Mouse (Mus musculus) retina, adult 2 months (tissue): ENCODE data around the gene Cyb5r2.

Experiments used
- DNase-seq: peaks from one replicate; pipeline ENCODE4 v3.0.0-alpha.2; 2012; ENCODE audit warnings: low read depth, low spot score

The Cyb5r2 gene

DNA sequence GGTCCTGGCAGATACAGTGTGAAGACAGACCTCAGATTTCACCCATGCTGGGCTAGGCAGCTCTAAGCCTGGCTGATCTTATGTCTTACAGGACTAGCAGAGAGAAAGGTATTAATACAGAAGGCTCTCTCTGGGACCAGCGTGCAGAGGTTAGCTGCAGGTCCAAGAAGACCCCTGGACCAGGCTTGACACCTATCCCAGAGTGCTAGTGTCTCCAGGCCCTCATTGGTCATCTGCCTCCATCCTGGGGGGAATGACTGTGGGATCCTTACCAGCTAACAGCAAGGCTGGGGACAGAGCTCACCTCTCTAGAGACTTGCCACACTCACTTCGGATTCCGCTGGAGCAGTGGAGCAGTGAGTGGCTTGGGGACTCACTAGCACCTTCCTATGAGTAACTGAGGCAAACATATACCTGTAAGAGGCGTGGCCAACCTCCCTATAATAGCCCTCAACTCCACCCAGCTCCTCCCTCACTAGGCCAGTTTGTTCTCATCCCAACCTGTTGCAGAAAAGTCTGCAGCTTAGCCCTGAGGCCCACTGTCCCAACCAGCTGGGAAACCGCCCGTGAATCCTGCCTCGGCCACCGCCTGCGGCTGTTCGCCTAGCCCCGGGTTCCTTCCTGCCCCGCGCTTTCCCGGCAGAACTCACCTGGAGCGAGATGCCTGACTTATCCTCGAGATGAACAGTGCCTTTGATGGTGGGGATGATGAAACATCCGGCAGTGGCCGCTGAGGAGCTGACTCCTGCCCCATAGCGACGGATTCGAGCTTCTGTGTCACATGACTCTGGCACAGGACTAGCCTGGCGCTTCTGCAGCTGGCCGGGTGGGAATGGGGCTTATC lies at the start of gene Cyb5r2:
Gene Cyb5r2, minus strand, starts transcription at position 725 of the 844 bp plus-strand sequence.
- no peak for DNase-seq

DNA sequence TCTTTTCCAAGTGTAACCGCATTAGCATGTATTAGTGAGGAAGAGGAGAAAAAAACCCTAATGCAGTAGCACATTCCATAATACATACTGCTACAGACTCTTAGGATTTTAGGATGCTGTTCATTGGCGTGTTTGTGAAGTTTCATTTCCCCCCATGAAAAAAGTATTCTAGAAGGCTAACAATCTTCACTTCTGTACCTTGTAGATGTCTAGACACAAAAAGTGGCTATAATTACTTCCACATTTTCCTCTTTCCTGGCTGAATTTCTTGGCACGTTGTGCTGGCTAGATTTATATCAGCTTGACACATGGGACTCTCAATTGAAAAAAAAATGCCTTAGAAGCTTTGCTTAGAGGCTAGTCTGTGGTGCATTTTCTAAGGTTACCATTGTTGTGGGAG lies 44.3 kb upstream of the Cyb5r2 start:
- no peak for DNase-seq

DNA sequence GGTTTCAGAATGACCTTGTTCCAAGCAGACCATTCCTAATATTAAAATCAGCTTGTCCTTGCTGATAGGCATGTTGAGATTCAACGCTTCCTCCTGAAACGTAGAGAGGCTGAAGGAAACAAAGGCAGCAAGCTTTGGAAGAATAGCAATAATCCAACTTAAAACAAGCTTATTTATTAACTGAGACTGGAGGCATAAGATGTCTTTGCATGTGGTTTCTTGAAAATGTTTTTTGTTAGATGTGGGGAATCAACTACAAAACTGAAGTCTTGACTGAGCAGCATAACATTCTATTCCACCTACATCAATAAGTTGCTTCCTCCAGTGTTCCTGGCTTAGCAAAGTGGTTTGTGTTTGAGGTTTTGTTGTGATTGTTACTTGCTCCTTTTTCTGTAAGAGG lies 43.3 kb upstream of the Cyb5r2 start, which contains the start of gene Ovch2:
Gene Ovch2, minus strand, starts transcription at position 101 of the 400 bp plus-strand sequence.
- DNase-seq: no peak

DNA sequence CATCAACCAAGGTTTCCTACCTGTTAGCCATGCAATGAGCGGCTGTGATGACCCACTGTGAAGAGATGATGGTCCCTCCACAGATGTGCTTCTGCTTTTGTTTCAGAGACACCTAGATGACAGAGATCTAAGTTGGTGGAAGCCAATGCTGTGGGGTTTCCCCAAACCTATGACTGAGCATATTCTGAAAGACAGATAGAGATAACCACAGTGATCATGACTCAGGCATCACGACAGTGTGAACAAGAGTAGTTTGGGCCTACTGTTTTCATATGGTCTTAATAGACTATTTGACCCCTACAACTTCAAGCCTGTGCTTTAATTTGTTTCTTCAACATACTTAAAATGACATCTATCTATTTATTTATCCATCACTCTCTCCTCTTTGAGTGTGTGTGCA lies 38.7 kb upstream of the Cyb5r2 start:
- no peak for DNase-seq

DNA sequence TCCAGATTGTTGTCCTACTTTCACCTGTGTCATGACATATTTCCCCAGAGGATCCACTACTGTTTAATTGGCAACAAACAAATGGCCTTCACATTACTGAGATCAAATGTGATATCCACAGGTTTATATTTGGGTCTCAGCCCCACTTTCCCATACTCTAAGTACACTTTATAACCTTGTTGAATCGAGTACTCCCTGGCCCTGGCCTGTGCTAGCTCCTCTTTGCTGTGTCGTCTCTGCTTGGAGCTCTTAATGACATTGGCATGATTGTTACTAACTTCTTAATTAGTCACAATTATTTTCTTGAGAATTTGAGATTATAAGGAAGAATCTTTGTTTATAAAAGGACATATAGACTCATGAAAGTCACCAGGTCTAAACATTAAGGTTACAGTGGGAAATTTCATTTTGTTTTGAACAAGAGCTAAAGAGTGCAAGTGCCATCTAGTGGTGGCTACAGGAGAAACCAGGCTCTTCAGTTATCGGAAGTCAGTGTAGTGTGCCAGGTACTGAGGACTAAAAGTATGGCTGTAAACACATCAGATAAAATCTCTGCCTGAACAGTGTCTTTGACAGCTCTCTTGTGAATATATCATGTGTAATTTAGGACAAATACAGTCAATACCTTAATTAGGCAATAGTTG lies 30.3 kb upstream of the Cyb5r2 start:
- no peak for DNase-seq

DNA sequence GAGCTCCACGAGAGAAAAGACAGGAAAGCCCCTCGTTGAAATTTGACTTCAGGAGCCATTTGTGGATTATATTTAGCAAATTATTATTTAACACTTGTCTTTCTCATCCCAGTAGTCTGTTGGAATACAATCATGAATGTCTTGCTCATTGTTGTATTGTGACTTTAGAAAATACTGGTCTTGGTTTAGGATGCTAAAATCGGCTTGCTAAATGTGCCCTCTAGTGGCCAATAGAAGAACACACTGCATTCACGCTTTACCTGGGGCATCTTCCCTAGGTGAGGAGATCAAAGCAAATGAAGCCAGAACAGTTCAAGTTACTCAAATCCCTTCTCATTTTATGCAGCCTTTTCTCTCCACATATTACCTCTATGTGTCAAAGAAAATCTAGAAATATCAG lies 21.8 kb upstream of the Cyb5r2 start:
- DNase-seq: no peak

DNA sequence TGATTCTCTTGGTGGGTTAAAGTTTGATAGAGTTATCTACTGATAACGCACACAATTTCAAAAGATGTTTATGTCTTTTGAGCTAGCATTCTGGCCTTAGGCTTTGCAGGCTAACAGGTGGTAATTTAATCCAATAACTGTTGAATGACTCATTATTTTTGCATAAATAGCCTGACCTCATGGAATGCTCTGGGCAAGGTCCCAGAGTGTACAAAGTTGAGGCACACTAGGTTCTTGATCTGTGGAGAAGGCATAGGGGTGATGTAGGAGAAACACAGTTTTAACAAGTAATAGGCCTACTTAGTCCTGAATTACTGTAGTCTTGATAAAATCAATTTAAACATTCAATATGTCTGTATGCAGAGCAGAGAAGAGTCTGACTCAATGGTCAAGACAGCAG lies 20.4 kb upstream of the Cyb5r2 start:
- DNase-seq: no peak

DNA sequence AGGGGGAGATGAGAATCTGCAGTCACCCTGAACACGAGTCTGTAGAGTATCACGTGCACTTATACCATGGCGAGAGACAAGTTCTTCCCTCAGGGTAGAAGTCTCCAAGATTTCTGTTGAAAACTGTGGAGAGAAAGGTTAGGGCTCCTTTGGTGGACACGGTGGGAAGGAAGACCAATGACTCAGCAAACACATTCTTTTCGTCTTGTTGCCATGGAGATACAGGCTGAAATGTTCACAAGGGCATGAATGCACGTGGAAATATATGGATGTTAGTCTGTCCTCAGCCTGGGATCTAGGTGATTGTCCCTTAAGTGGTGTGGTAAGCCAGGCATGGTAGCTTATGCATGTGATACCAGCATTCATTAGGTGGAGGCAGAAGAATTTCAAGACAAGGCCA lies 13.0 kb upstream of the Cyb5r2 start:
- no peak for DNase-seq

DNA sequence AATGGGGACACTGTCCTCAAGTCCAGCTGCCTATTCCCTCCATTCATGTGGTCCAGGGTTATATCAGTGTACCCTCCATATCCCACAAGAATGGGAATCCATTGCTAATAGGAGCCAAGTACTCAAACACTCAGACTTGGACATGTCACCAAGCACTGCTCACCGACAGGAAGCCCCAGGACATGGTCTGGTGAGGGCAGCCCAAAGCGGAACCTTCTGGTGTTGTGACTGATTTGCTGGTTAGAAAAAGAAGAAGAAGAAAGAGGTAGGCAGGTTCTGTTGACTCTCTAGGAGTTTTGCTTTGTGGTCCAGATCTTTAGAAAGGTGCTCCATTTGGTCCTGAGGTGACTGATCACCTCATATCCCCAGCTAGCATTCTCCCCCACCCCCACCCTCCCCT lies 1.1 kb downstream of the Cyb5r2 start:
- DNase-seq: no peak

DNA sequence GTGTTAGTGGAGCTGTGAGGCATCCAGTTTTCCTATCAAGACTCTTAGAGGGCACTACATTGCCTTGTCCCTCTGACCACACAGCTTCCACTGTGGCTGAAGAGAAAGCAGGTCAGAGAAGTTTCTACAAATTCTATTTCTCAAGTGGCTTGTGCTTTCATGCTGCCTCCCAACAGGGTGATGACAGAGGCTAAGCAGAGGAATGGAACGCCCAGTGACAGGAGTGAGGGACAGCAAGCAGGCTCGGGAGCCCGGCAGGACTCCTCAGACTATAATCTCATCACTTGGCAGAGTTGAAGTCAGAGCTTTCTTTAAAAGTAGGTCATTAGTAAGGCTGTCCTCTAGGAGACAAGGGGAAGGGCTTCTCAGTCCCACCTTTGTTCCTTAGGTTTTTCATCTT lies 1.9 kb downstream of the Cyb5r2 start:
- DNase-seq: no peak

DNA sequence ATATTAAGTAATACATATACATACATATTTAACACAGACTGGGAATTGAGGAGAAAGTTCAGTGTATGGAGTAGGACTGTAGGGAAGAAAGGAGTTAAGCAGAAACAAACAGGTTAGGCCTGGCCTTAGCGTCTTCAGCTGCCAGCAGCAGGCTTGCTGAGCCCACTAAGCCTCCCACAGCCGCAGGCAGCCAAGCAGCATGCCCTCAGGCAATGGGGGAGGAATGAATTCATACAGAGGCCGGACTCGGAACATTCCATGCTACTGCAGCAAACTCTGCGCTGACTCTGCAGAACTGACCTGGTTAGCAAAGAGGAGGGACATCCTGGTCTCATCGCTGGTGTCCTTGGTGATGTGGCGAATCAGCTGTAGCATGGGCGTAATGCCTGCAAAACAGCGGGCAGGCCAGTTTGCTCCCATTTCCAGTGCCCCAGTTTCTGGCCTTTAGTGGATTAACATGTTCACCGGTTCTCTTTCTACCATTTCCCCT lies 5.8 kb downstream of the Cyb5r2 start:
- no peak for DNase-seq

DNA sequence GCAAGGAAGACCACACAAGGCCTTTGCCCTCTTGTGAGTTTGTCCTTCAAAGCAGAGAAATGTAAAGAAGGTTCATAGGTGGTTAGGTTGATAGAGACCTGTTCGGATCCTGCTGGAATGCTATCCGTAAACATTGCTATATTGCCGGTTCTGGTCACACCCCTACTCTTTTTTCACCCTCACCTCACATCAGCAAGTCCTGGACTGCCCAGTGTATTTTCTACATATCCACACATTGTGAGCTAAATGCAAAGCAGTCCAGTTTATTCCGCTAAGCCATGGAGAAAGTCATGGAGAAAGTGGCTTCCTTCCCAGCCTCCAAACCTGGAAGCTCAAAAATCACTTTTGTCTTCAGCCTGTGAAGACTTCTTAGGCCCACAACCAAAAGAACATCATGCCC lies 8.1 kb downstream of the Cyb5r2 start:
- DNase-seq: no peak

DNA sequence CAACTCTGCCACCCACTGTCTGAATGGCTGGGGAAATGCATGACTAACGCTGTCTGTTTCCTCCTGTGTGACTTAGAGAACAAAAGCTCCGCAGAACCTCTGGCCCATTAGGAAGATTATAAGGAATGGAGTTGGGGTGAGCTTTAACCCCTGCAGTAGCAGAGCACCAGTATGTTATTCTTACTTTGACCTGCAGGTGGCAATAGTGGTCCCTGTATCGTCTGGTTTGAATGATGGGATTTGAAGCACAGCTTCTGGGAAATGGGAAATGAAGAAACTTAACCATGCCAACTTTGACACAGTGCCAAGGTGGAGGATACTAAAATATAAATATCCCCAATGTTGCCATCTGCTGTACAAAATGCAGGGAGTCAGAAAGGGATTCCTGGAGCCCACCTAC lies 8.6 kb downstream of the Cyb5r2 start:
- no peak for DNase-seq

DNA sequence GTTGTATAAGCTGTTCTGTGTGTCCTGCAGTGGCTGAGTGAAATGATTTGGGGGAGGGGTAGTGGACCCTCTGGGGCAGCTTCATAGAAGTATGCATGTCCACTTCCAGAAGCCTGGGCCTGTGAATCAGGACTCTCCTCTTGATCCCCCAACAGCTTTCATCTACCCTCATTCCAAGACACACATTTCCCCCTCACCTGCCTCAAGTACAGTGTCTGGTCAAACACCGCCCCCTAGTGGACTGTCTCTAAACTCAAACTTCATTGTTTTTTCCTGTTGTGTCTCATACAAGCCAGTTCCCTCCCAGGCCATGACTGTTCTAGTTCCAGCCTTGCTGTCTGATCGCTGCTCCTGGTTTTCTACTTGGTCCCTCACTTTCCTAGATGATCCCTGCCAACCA lies 9.9 kb downstream of the Cyb5r2 start:
- no peak for DNase-seq

DNA sequence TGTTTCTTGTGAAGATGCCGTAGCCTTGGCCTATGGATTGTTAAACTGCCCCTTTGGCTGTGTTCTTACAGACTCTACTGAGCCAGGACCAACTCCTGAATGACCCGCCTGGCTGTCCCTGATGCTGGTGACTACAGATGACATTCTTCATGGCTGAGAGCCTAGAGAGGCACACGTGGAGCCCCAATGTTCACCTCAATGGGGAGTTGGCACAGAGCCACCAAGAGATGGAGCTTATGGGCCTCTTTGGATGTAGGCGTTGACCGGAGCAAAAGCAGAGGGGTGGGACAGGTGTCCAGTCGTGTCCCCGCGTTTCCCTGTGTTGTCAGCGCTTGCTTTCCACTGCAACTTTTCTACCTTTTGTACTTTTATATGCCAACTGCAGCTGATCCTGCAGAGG lies 10.4 kb downstream of the Cyb5r2 start:
- no peak for DNase-seq

DNA sequence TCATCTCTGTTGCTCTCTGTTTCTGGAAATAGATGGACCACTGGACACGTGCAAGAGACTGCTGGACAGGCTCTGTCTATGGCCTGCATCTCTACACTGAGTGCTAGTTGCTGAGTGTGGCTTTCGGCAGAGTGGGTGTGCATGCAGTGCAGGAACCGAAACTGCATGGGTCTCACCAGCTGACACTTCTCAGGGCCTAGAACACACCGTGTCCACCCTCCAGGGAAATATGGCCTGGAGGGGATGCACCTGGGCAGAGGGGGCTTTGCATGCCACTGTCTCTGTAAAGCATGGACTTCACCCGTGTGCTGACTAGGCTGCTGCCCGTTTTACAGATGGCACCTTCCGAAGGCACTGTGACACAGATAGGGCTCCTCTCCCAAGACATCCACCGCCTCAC lies 11.8 kb downstream of the Cyb5r2 start:
- DNase-seq: no peak

DNA sequence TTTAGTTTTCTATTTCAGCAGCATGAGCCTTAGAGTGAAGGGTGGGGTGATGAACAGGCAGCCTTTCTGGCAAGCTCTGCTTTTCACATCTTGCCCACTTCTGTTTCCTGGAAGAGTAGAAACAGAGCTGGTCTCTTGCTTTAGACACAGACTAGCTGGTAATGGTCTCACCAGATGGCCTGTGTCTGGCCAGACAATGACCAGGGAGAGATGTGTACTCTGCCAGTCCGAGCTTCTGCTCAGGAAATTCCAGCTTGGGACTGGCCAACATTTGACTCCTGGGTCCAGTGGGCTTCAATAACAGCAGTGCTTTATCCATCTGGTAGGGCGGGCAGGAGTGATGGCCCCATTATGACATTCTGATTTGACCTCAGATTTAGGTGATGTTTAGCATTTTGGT lies 12.7 kb downstream of the Cyb5r2 start:
- no peak for DNase-seq

DNA sequence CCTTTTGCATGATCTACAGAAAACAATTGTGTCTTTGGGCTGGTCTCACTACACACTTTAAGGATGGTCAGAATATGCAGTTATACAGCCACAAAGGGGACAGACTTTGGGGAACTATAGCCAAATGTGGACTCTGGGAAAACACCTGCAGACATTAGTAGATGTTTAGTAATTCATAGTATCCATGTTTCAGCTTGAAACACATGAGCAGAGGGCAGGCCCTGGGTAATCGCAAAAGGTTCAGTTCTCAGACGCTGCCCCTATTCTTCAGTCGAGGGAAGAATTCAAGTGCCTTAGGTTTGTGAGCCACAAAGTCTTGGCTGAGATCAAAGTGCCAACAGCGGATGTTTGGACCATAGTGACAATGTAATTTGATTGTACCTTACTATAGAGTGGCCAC lies 13.4 kb downstream of the Cyb5r2 start:
- no peak for DNase-seq

DNA sequence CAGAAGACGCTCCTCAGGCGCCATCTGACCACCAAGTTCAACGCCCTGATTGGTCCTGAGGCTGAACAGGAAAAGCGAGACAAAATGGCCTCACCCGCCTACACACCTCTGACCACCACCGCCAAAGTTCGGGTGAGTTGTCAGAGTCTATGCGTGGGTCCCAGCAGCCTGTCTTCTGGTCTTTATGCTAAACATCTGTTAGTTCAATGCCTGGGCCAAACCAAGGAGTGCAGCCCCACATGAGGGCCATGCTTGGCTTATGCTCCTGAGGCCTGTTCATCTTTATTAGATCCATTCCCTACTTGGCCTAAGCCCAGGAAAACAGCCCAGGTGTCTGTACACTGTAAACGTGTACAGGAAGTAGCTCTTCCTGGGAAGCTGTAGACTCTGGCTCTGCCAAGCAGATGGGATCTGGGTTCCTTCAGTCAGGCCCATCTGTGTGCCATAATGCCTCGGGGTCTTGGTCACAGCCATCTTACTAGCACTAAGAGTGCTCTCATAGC lies 14.8 kb downstream of the Cyb5r2 start:
- DNase-seq: no peak

DNA sequence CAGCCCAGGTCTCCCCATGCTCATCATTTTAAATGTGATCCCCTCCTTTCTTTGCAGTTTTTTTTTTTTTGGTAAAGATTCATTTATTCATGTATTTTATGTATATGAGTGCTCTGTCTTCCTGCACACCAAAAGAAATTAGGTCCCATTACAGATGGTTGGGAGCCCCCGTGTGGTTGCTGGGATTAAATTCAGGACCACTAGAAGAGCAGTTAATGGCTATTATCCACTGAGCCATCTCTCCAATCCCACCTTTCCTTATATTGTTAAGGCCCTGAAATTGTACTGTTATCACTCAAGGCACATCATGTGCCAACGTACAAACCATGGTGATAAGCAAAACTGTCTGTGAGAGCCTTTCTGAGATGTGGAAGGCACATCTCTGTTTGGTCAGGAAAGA lies 19.1 kb downstream of the Cyb5r2 start:
- no peak for DNase-seq

DNA sequence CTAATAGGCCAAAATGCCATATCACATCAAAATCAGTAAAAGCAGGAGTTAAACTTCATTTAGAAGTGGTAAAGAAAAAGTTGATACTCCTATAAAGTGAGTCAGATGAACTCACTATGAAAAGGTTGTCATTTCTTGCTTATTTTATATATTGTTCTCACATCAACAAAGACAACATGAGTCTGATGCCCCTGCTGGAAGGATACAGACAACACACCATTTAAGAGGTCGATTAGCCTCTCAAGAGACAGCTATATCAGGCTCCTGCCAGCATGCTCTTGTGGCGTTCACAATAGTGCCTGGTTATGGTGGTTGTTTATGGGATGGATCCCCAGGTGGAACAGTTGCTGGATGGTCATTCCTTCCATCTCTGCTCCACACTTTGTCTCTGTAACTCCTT lies 24.7 kb downstream of the Cyb5r2 start:
- DNase-seq: no peak

DNA sequence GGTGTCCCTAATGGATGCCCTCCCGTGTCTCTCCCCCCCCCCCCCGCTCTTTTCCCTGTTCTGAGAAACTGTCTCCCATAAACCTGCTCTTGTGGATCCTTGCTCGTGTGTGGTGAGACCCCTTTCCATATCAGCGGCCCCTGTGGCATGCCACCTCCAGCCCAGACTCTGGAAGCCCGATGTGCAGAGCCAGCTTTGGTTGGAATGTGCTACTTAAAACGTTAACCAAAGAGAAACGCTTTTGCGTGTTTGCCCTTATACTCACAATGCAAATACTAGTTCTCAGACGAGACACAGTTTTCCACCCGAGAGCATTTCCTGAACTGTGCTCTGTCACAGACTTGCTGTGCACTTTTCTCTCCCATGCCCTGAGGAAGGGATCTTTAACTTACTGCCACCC lies 27.2 kb downstream of the Cyb5r2 start:
- DNase-seq: no peak

DNA sequence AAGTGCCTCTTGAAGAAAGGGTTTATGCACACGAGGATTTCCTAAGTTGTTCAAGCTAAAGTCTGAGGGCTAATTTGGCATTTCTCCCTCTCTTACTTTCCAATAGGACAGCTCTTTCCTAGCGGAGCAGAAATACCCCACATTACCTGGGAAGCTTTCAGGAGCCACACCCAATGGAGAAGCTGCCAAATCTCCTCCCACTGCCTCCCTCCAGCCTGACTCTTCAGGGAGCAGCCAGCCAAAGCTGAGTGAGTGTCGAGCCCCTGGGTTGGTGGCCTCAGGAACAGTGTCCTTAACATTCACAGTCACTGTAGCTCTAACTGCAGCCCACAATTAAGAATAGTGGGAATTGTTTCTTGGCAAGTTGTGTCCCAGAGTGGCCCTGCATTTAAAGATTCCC lies 30.3 kb downstream of the Cyb5r2 start:
- DNase-seq: no peak
